Mouse (Mus musculus) forebrain, embryonic 15.5 days (tissue): ENCODE data around the gene 1110012L19Rik. TPM values are rescaled to one million over a fixed set of nuclear protein-coding genes. Genes with fewer than 3 reads are reported as not detected.
A peak's percentile ranks its signal among the peaks of the same experiment; 100 is the strongest.
"Not testable (repeated sequence)": the region's sequence is repeated elsewhere in the genome, so short reads cannot be mapped to it uniquely, and the experiment has no call there.

Source experiments
- ATAC-seq: fragments of 200-750 bp; cut with Nextera tagmentation; replicated peaks from 2 replicates; pipeline ENCODE4 v1.8.0; 2017; ENCODE audit warnings: mild to moderate bottlenecking, moderate TSS enrichment, moderate library complexity
- H3K27ac ChIP-seq: fragments of 300-500 bp; sonication (generic); replicated peaks from 2 replicates; pipeline ENCODE4 v1.5.1; 2015; ENCODE audit warnings: mild to moderate bottlenecking, inconsistent platforms
- H3K27me3 ChIP-seq: fragments of 300-500 bp; sonication (generic); 2 replicates; pipeline ENCODE4 v1.6.1; 2015; ENCODE audit warnings: inconsistent platforms
- H3K36me3 ChIP-seq: fragments of 300-500 bp; sonication (generic); 2 replicates; pipeline ENCODE4 v1.6.1; 2015; ENCODE audit warnings: mild to moderate bottlenecking, inconsistent platforms
- H3K4me1 ChIP-seq: fragments of 300-500 bp; sonication (generic); 2 replicates; pipeline ENCODE4 v1.6.1; 2015; ENCODE audit warnings: inconsistent platforms
- H3K4me2 ChIP-seq: fragments of 300-500 bp; sonication (generic); replicated peaks from 2 replicates; pipeline ENCODE4 v1.6.1; 2015; ENCODE audit warnings: mild to moderate bottlenecking, inconsistent platforms
- H3K4me3 ChIP-seq: fragments of 300-500 bp; sonication (generic); 2 replicates; pipeline ENCODE4 v1.5.1; 2015; ENCODE audit warnings: mild to moderate bottlenecking, inconsistent platforms
- H3K9ac ChIP-seq: fragments of 300-500 bp; sonication (generic); replicated peaks from 2 replicates; pipeline ENCODE4 v1.6.1; 2015; ENCODE audit warnings: mild to moderate bottlenecking, inconsistent platforms
- H3K9me3 ChIP-seq: fragments of 300-500 bp; sonication (generic); 2 replicates; pipeline ENCODE4 v1.6.1; 2016; ENCODE audit warnings: inconsistent platforms
- WGBS: fragments of 180-500 bp; shearing (Covaris S2); methylation state at CpG from one replicate; pipeline ENCODE4 v1.1.7; 2015; ENCODE audit warnings: mixed read lengths; 5-methylcytosine and 5-hydroxymethylcytosine counted together
- polyA plus RNA-seq: library from polyadenylated mRNA; unstranded; fragments of >200 nt; fragmentation: Nextera tagmentation; extraction: Ambion mirVana; gene quantifications from 2 replicates; pipeline ENCODE4 v1.2.1, GENCODE M21; 2015

The 1110012L19Rik gene
- polyA plus RNA-seq, result 37.2 and 39.3 TPM in 2 replicates

GRCm38 (mm10) chrX:70385276-70385961 is at the start of gene 1110012L19Rik:
Gene 1110012L19Rik (plus strand): TSS chrX:70385877.
- H3K27me3 ChIP-seq, result no peaks in the 10 kb centered on the region
- 16% methylated on average over 22 of the region's 22 CpGs for WGBS
- H3K4me2 ChIP-seq, result peak within 1 kb of the TSS; percentile 50
- H3K4me1 ChIP-seq, result peaks cover 9% of the 10 kb centered on the region; the same call in 1 of the 2 replicates
- H3K36me3 ChIP-seq, result no peaks in the 10 kb centered on the region
- ATAC-seq, result peak; percentile 97
- no peaks in the 10 kb centered on the region for H3K9me3 ChIP-seq
- peak within 1 kb of the TSS; percentile 83 for H3K27ac ChIP-seq
- H3K9ac ChIP-seq, result peak within 1 kb of the TSS; percentile 54
- peak within 1 kb of the TSS; percentile 51 for H3K4me3 ChIP-seq

GRCm38 (mm10) chrX:70362985-70363384 is 22.7 kb upstream of the 1110012L19Rik start:
- Histone ChIP-seq H3K4me1 (peaks cover 7% of the 10 kb centered on the region), H3K9me3 (no peaks in the 10 kb centered on the region), H3K4me3 (peak overlapping the region; percentile 50), H3K4me2 (peak overlapping the region; percentile 47), H3K9ac (peak overlapping the region; percentile 46; the same call in 1 of the 2 replicates), H3K36me3 (peaks cover 19% of the 10 kb centered on the region), H3K27me3 (no peaks in the 10 kb centered on the region), H3K27ac (no peak overlapping the region)
- ATAC-seq, result no peak
- WGBS, result 89% methylated on average over 7 of the region's 7 CpGs

GRCm38 (mm10) chrX:70363446-70363845 is 22.2 kb upstream of the 1110012L19Rik start:
- peaks cover 17% of the 10 kb centered on the region for H3K36me3 ChIP-seq
- peaks cover 7% of the 10 kb centered on the region for H3K4me1 ChIP-seq
- H3K27me3 ChIP-seq, result no peaks in the 10 kb centered on the region
- H3K27ac ChIP-seq, result no peak overlapping the region
- H3K9me3 ChIP-seq, result no peaks in the 10 kb centered on the region
- WGBS, result 87% methylated on average over 5 of the region's 5 CpGs
- ATAC-seq, result no peak
- H3K9ac ChIP-seq, result peak overlapping the region; percentile 46
- peak overlapping the region; percentile 50 for H3K4me3 ChIP-seq
- peak overlapping the region; percentile 47 for H3K4me2 ChIP-seq

GRCm38 (mm10) chrX:70364202-70364601 is 21.5 kb upstream of the 1110012L19Rik start:
- peak overlapping the region; percentile 46 for H3K9ac ChIP-seq
- H3K4me3 ChIP-seq, result peak overlapping the region; percentile 50
- no peaks in the 10 kb centered on the region for H3K9me3 ChIP-seq
- H3K36me3 ChIP-seq, result peaks cover 14% of the 10 kb centered on the region
- WGBS, result 54% methylated on average over 1 of the region's 1 CpGs
- H3K4me2 ChIP-seq, result peak overlapping the region; percentile 47
- no peak overlapping the region; the same call in 1 of the 2 replicates for H3K27ac ChIP-seq
- H3K4me1 ChIP-seq, result peaks cover 7% of the 10 kb centered on the region
- ATAC-seq, result peak; percentile 33
- H3K27me3 ChIP-seq, result no peaks in the 10 kb centered on the region

- ATAC-seq, result peak; percentile 98
- H3K4me2 ChIP-seq, result peak within 1 kb of the TSS; percentile 47
- H3K27ac ChIP-seq, result peak within 1 kb of the TSS; percentile 66
- no peaks in the 10 kb centered on the region for H3K27me3 ChIP-seq
- H3K4me3 ChIP-seq, result peak within 1 kb of the TSS; percentile 50
- peaks cover 7% of the 10 kb centered on the region for H3K36me3 ChIP-seq
- H3K9ac ChIP-seq, result peak within 1 kb of the TSS; percentile 46
- 28% methylated on average over 35 of the region's 45 CpGs for WGBS
- peaks cover 7% of the 10 kb centered on the region for H3K4me1 ChIP-seq
- no peaks in the 10 kb centered on the region for H3K9me3 ChIP-seq
Measured at GRCm38 (mm10) chrX:70364661-70365613, 20.7 kb upstream of the 1110012L19Rik start, which contains the start of gene Ids. Gene Ids (minus strand): TSS chrX:70365084.

GRCm38 (mm10) chrX:70369758-70370157 is 15.9 kb upstream of the 1110012L19Rik start:
- H3K4me2 ChIP-seq, H3K27me3 ChIP-seq, H3K27ac ChIP-seq, H3K36me3 ChIP-seq, H3K9ac ChIP-seq, ATAC-seq, H3K4me1 ChIP-seq, H3K4me3 ChIP-seq, H3K9me3 ChIP-seq: not testable (repeated sequence)
- WGBS, result 53% methylated on average over 1 of the region's 6 CpGs

- H3K36me3 ChIP-seq, H3K9ac ChIP-seq, H3K27me3 ChIP-seq, H3K4me1 ChIP-seq, H3K9me3 ChIP-seq, H3K4me3 ChIP-seq, H3K27ac ChIP-seq, H3K4me2 ChIP-seq: not testable (repeated sequence)
- ATAC-seq, result peak; percentile 76
- 68% methylated on average over 5 of the region's 6 CpGs for WGBS
Measured at GRCm38 (mm10) chrX:70374469-70375110, 11.1 kb upstream of the 1110012L19Rik start.

GRCm38 (mm10) chrX:70384917-70385275 is 781 bp upstream of the 1110012L19Rik start:
- H3K27ac ChIP-seq, result peak overlapping the region; percentile 83
- WGBS, result 54% methylated on average over 3 of the region's 3 CpGs
- no peaks in the 10 kb centered on the region for H3K36me3 ChIP-seq
- no peaks in the 10 kb centered on the region for H3K9me3 ChIP-seq
- peak overlapping the region; percentile 43 for H3K9ac ChIP-seq
- peaks cover 9% of the 10 kb centered on the region; the same call in 1 of the 2 replicates for H3K4me1 ChIP-seq
- H3K4me2 ChIP-seq, result peak overlapping the region; percentile 43
- no peaks in the 10 kb centered on the region for H3K27me3 ChIP-seq
- no peak for ATAC-seq
- peak overlapping the region; percentile 51 for H3K4me3 ChIP-seq

- Histone ChIP-seq H3K9ac (peak overlapping the region; percentile 54), H3K4me1 (peaks cover 9% of the 10 kb centered on the region; the same call in 1 of the 2 replicates), H3K4me3 (peak overlapping the region; percentile 51), H3K27me3 (no peaks in the 10 kb centered on the region), H3K9me3 (no peaks in the 10 kb centered on the region), H3K4me2 (peak overlapping the region; percentile 50), H3K36me3 (no peaks in the 10 kb centered on the region), H3K27ac (peak overlapping the region; percentile 83)
- WGBS, result 22% methylated on average over 11 of the region's 11 CpGs
- ATAC-seq, result peak; percentile 49
Measured at GRCm38 (mm10) chrX:70385962-70386351, 280 bp downstream of the 1110012L19Rik start.

- not testable (repeated sequence) for H3K4me2 ChIP-seq, H3K27me3 ChIP-seq, H3K9me3 ChIP-seq, ATAC-seq, H3K27ac ChIP-seq, H3K4me1 ChIP-seq, H3K36me3 ChIP-seq, H3K9ac ChIP-seq, H3K4me3 ChIP-seq
Measured at GRCm38 (mm10) chrX:70392636-70393035, 7.0 kb downstream of the 1110012L19Rik start.

- H3K9me3 ChIP-seq, H3K9ac ChIP-seq, H3K4me2 ChIP-seq, H3K4me3 ChIP-seq, ATAC-seq, H3K36me3 ChIP-seq, H3K4me1 ChIP-seq, H3K27ac ChIP-seq, H3K27me3 ChIP-seq: not testable (repeated sequence)
- WGBS, result 75% methylated on average over 3 of the region's 3 CpGs
Measured at GRCm38 (mm10) chrX:70425473-70425872, 39.8 kb downstream of the 1110012L19Rik start.
